16 mouse cellular contexts compared by ENCODE assay signal in genomic region chr11:101946525-101946924, GRCm38 (mm10). TPM values are rescaled to one million over a fixed set of nuclear protein-coding genes. Genes with fewer than 3 reads are reported as not detected.
DNase-seq lines count a peak whose midpoint lies in the region; ATAC-seq and TF ChIP-seq lines count a peak whose summit lies in the region.
"Had no signal": no experiment of that assay in that cellular context is flagged by ENCODE, and none has a peak within 500 bp of the region (broad histone marks: within the 10 kb centered on the region; RNA-seq: fewer than 3 reads in every experiment).

No protein-coding gene starts in this region.

- TF ChIP-seq POLR2A in brain, embryonic 14.5 days (IDR thresholded peaks at IDR 0.05; ENCODE audit: borderline replicate concordance, extremely low read depth, insufficient read depth, insufficient read length, poor library complexity, severe bottlenecking) = no peak

- no peaks in the 10 kb centered on the region for H3K4me1 ChIP-seq in hindbrain, postnatal 0 days (ENCODE audit: insufficient read depth, low read length)
- H3K4me1 ChIP-seq in hindbrain, embryonic 16.5 days (ENCODE audit: control insufficient read depth, insufficient read depth, low read depth, low read length) = no peaks in the 10 kb centered on the region
- no peaks in the 10 kb centered on the region for H3K4me1 ChIP-seq in midbrain, embryonic 14.5 days (ENCODE audit: control insufficient read depth, insufficient read depth, low read length)
- H3K4me1 ChIP-seq in midbrain, embryonic 16.5 days (ENCODE audit: control insufficient read depth, insufficient read depth, low read length) = no peaks in the 10 kb centered on the region

- H3K4me3 ChIP-seq in hindbrain, postnatal 0 days (ENCODE audit: low read length) = no peak overlapping the region
- H3K4me3 ChIP-seq in hindbrain, embryonic 16.5 days (ENCODE audit: low read length) = no peak overlapping the region
- no peak overlapping the region for H3K4me3 ChIP-seq in midbrain, embryonic 14.5 days (replicated peaks; ENCODE audit: low read depth, low read length)
- no peak overlapping the region for H3K4me3 ChIP-seq in midbrain, embryonic 16.5 days (ENCODE audit: low read depth, low read length)
- H3K4me3 ChIP-seq: lung, embryonic 15.5 days had no signal

- H3K4me2 ChIP-seq in hindbrain, postnatal 0 days (ENCODE audit: low read depth, low read length) = no peak overlapping the region
- no peak overlapping the region for H3K4me2 ChIP-seq in hindbrain, embryonic 16.5 days (ENCODE audit: low read length)
- no peak overlapping the region for H3K4me2 ChIP-seq in midbrain, embryonic 14.5 days (ENCODE audit: low read length)
- H3K4me2 ChIP-seq in midbrain, embryonic 16.5 days (ENCODE audit: low read length) = no peak overlapping the region
- H3K4me2 ChIP-seq: lung, embryonic 15.5 days had no signal

- no peaks in the 10 kb centered on the region for H3K9me3 ChIP-seq in hindbrain, postnatal 0 days (ENCODE audit: low read length)
- no peaks in the 10 kb centered on the region for H3K9me3 ChIP-seq in hindbrain, embryonic 16.5 days (ENCODE audit: control insufficient read depth, low read length)
- no peaks in the 10 kb centered on the region for H3K9me3 ChIP-seq in midbrain, embryonic 14.5 days (ENCODE audit: control insufficient read depth, low read length)
- no peaks in the 10 kb centered on the region for H3K9me3 ChIP-seq in midbrain, embryonic 16.5 days (replicated peaks; ENCODE audit: control insufficient read depth, low read length, poor library complexity, severe bottlenecking)
- H3K9me3 ChIP-seq: lung, embryonic 15.5 days had no signal

- 28% methylated on average over 5 of the region's 5 CpGs for WGBS in hindbrain, postnatal 0 days
- 28% methylated on average over 5 of the region's 5 CpGs for WGBS in hindbrain, embryonic 16.5 days
- 24% methylated on average over 5 of the region's 5 CpGs for WGBS in midbrain, embryonic 14.5 days
- WGBS in midbrain, embryonic 16.5 days = 22% methylated on average over 5 of the region's 5 CpGs

- peak; percentile 43; the same call in 1 of the 2 replicates for ATAC-seq in hindbrain, postnatal 0 days
- no peak for ATAC-seq in hindbrain, embryonic 16.5 days
- no peak for ATAC-seq in midbrain, embryonic 14.5 days (ENCODE audit: low FRiP score, low TSS enrichment)
- ATAC-seq in midbrain, embryonic 16.5 days = no peak
- ATAC-seq in megakaryocyte progenitor cell, adult 5-6 weeks (replicated peaks; ENCODE audit: poor library complexity) = no peak
- ATAC-seq: activated CD4-positive, CD25-positive, alpha-beta regulatory T cell, adult 4 months; CD4-positive, CD25-positive, alpha-beta regulatory T cell, adult 4 months had no signal

- no peaks in the 10 kb centered on the region for H3K36me3 ChIP-seq in hindbrain, postnatal 0 days (ENCODE audit: insufficient read depth, low read length)
- no peaks in the 10 kb centered on the region for H3K36me3 ChIP-seq in hindbrain, embryonic 16.5 days (ENCODE audit: control insufficient read depth, insufficient read depth, low read length)
- no peaks in the 10 kb centered on the region for H3K36me3 ChIP-seq in midbrain, embryonic 14.5 days (ENCODE audit: control insufficient read depth, insufficient read depth, low read length)
- H3K36me3 ChIP-seq in midbrain, embryonic 16.5 days (ENCODE audit: control insufficient read depth, insufficient read depth, low read length) = no peaks in the 10 kb centered on the region
- H3K36me3 ChIP-seq: lung, embryonic 15.5 days had no signal

- H3K27me3 ChIP-seq in hindbrain, postnatal 0 days (ENCODE audit: insufficient read depth, low read length) = no peaks in the 10 kb centered on the region
- H3K27me3 ChIP-seq in hindbrain, embryonic 16.5 days (replicated peaks; ENCODE audit: control insufficient read depth, insufficient read depth, low read length) = no peaks in the 10 kb centered on the region
- H3K27me3 ChIP-seq in midbrain, embryonic 14.5 days (ENCODE audit: control insufficient read depth, insufficient read depth, low read length) = no peaks in the 10 kb centered on the region
- 0 out of 2 replicates have a peak, but pooled peaks cover 3% of the 10 kb centered on the region for H3K27me3 ChIP-seq in midbrain, embryonic 16.5 days (ENCODE audit: control insufficient read depth, insufficient read depth, low read depth, low read length)

- H3K27ac ChIP-seq in hindbrain, postnatal 0 days = no peak overlapping the region
- no peak overlapping the region for H3K27ac ChIP-seq in hindbrain, embryonic 16.5 days (ENCODE audit: low read depth, low read length)
- H3K27ac ChIP-seq in midbrain, embryonic 14.5 days (replicated peaks; ENCODE audit: low read depth, low read length) = no peak overlapping the region
- H3K27ac ChIP-seq in midbrain, embryonic 16.5 days (ENCODE audit: low read length) = no peak overlapping the region
- H3K27ac ChIP-seq: lung, embryonic 15.5 days had no signal

- no peak overlapping the region for H3K9ac ChIP-seq in hindbrain, postnatal 0 days (replicated peaks; ENCODE audit: low read length)
- H3K9ac ChIP-seq in hindbrain, embryonic 16.5 days (ENCODE audit: low read depth, low read length) = no peak overlapping the region
- H3K9ac ChIP-seq in midbrain, embryonic 14.5 days (replicated peaks; ENCODE audit: low read length) = no peak overlapping the region
- H3K9ac ChIP-seq in midbrain, embryonic 16.5 days (ENCODE audit: low read depth, low read length) = no peak overlapping the region
- H3K9ac ChIP-seq: lung, embryonic 15.5 days had no signal

- TF ChIP-seq CTCF in hindbrain, postnatal 0 days (IDR thresholded peaks at IDR 0.05; ENCODE audit: low read depth) = peak; percentile 52
- peak; percentile 27; the same call in 1 of the 2 replicates for TF ChIP-seq CTCF in brain, embryonic 14.5 days (IDR thresholded peaks at IDR 0.05; ENCODE audit: borderline replicate concordance, extremely low read depth, insufficient read depth, insufficient read length)

- DNase-seq in hindbrain, postnatal 0 days (ENCODE audit: low spot score) = peak; percentile 44
- peak; percentile 51 for DNase-seq in midbrain, embryonic 14.5 days
- peak; percentile 66 for DNase-seq in brain, embryonic 14.5 days (ENCODE audit: low read depth)
- DNase-seq in retina, embryonic 14.5 days (ENCODE audit: low spot score) = peak; percentile 73
- DNase-seq in frontal cortex, postnatal 25 days (ENCODE audit: low spot score in 2 of 2) = no peak
- DNase-seq: cerebellum, postnatal 36 days had no signal

RNA-seq across cellular contexts. Expression of gene Sost, which starts 20.3 kb away (rescaled TPM):
- 0.22 TPM in 1 of 2 replicates, not detected in the other for total RNA-seq in hindbrain, postnatal 0 days (2014; rRNA removed)
- polyA plus RNA-seq in hindbrain, postnatal 0 days (2015; fragmentation: Nextera tagmentation; extraction: Ambion mirVana) = 0.14 and 0.16 TPM in 2 replicates
- polyA plus RNA-seq in hindbrain, embryonic 16.5 days (2015; fragmentation: Nextera tagmentation; extraction: Ambion mirVana) = 0.10 and 0.12 TPM in 2 replicates
- polyA plus RNA-seq in midbrain, embryonic 14.5 days (2014; fragmentation: Nextera tagmentation; extraction: Ambion mirVana) = not detected in 2 replicates
- polyA plus RNA-seq in midbrain, embryonic 16.5 days (2015; fragmentation: Nextera tagmentation; extraction: Ambion mirVana) = 0.10 TPM in 1 of 2 replicates, not detected in the other
- polyA plus RNA-seq in brain, embryonic 14.5 days (2012; rRNA removed) = 0.22 and 0.23 TPM in 2 replicates
- total RNA-seq in megakaryocyte progenitor cell, adult 5-6 weeks (2015) = not detected in 2 replicates
- total RNA-seq in megakaryocyte progenitor cell, adult 5-6 weeks (2017) = not detected in 2 replicates
- total RNA-seq: hematopoietic stem cell, adult 5-6 weeks; monocyte, adult 5-6 weeks had no signal
- polyA plus RNA-seq: activated CD4-positive, CD25-positive, alpha-beta regulatory T cell, adult 4 months; CD4-positive, CD25-positive, alpha-beta regulatory T cell, adult 4 months had no signal

RNA-seq across cellular contexts. Expression of gene Cfap97d1, which starts 37.6 kb away (rescaled TPM):
- not detected in 2 replicates for total RNA-seq in hindbrain, postnatal 0 days (2014; rRNA removed)
- not detected in 2 replicates for polyA plus RNA-seq in hindbrain, postnatal 0 days (2015; fragmentation: Nextera tagmentation; extraction: Ambion mirVana)
- polyA plus RNA-seq in hindbrain, embryonic 16.5 days (2015; fragmentation: Nextera tagmentation; extraction: Ambion mirVana) = not detected in 2 replicates
- not detected in 2 replicates for polyA plus RNA-seq in midbrain, embryonic 14.5 days (2014; fragmentation: Nextera tagmentation; extraction: Ambion mirVana)
- polyA plus RNA-seq in midbrain, embryonic 16.5 days (2015; fragmentation: Nextera tagmentation; extraction: Ambion mirVana) = not detected in 2 replicates
- not detected in 2 replicates for polyA plus RNA-seq in brain, embryonic 14.5 days (2012; rRNA removed)
- not detected in 2 replicates for total RNA-seq in megakaryocyte progenitor cell, adult 5-6 weeks (2015)
- total RNA-seq in megakaryocyte progenitor cell, adult 5-6 weeks (2017) = not detected in 2 replicates
- total RNA-seq: hematopoietic stem cell, adult 5-6 weeks; left cerebral cortex, postnatal 36 days had no signal
- polyA plus RNA-seq: activated CD4-positive, CD25-positive, alpha-beta regulatory T cell, adult 4 months; CD4-positive, CD25-positive, alpha-beta regulatory T cell, adult 4 months; lung, embryonic 15.5 days; urinary bladder, adult 2 months had no signal

RNA-seq across cellular contexts. Expression of gene Dusp3, which starts 40.3 kb away (rescaled TPM):
- total RNA-seq in hindbrain, postnatal 0 days (2014; rRNA removed) = 52.0 and 80.7 TPM in 2 replicates
- polyA plus RNA-seq in hindbrain, postnatal 0 days (2015; fragmentation: Nextera tagmentation; extraction: Ambion mirVana) = 44.7 and 45.2 TPM in 2 replicates
- polyA plus RNA-seq in hindbrain, embryonic 16.5 days (2015; fragmentation: Nextera tagmentation; extraction: Ambion mirVana) = 32.1 and 33.4 TPM in 2 replicates
- 16.5 and 17.2 TPM in 2 replicates for polyA plus RNA-seq in midbrain, embryonic 14.5 days (2014; fragmentation: Nextera tagmentation; extraction: Ambion mirVana)
- polyA plus RNA-seq in midbrain, embryonic 16.5 days (2015; fragmentation: Nextera tagmentation; extraction: Ambion mirVana) = 25.6 and 29.7 TPM in 2 replicates
- polyA plus RNA-seq in brain, embryonic 14.5 days (2012; rRNA removed) = 9.7 and 15.4 TPM in 2 replicates
- 3.4 and 4.7 TPM in 2 replicates for total RNA-seq in megakaryocyte progenitor cell, adult 5-6 weeks (2015)
- total RNA-seq in megakaryocyte progenitor cell, adult 5-6 weeks (2017) = 1.4 and 4.1 TPM in 2 replicates

RNA-seq across cellular contexts. Expression of gene Meox1, which starts 52.4 kb away (rescaled TPM):
- 1.8 and 2.0 TPM in 2 replicates for total RNA-seq in hindbrain, postnatal 0 days (2014; rRNA removed)
- polyA plus RNA-seq in hindbrain, postnatal 0 days (2015; fragmentation: Nextera tagmentation; extraction: Ambion mirVana) = 0.69 and 0.73 TPM in 2 replicates
- 0.96 and 0.99 TPM in 2 replicates for polyA plus RNA-seq in hindbrain, embryonic 16.5 days (2015; fragmentation: Nextera tagmentation; extraction: Ambion mirVana)
- 0.25 and 0.40 TPM in 2 replicates for polyA plus RNA-seq in midbrain, embryonic 14.5 days (2014; fragmentation: Nextera tagmentation; extraction: Ambion mirVana)
- polyA plus RNA-seq in midbrain, embryonic 16.5 days (2015; fragmentation: Nextera tagmentation; extraction: Ambion mirVana) = 0.80 and 0.89 TPM in 2 replicates
- polyA plus RNA-seq in brain, embryonic 14.5 days (2012; rRNA removed) = 0.35 and 0.36 TPM in 2 replicates
- not detected in 2 replicates for total RNA-seq in megakaryocyte progenitor cell, adult 5-6 weeks (2015)
- total RNA-seq in megakaryocyte progenitor cell, adult 5-6 weeks (2017) = not detected in 2 replicates
- total RNA-seq: hematopoietic stem cell, adult 5-6 weeks; monocyte, adult 5-6 weeks had no signal
- polyA plus RNA-seq: activated CD4-positive, CD25-positive, alpha-beta regulatory T cell, adult 4 months; CD4-positive, CD25-positive, alpha-beta regulatory T cell, adult 4 months had no signal

Comparison
In these comparisons a context has a peak if more than half of its experiments do, and no peak if none do; other contexts are left out.
1. DNase-seq: peak in hindbrain, postnatal 0 days (single experiment), midbrain, embryonic 14.5 days (single experiment), brain, embryonic 14.5 days (single experiment) and retina, embryonic 14.5 days (single experiment); none in frontal cortex, postnatal 25 days (0 of 2).